Mouse (Mus musculus) forebrain, embryonic 15.5 days (tissue): Measurements from ENCODE around the gene Spef1. TPM values are rescaled to one million over a fixed set of nuclear protein-coding genes. Genes with fewer than 3 reads are reported as not detected.
A peak's percentile ranks its signal among the peaks of the same experiment; 100 is the strongest.

Experiments
- ATAC-seq: fragments of 200-750 bp; cut with Nextera tagmentation; replicated peaks from 2 replicates; pipeline ENCODE4 v1.8.0; 2017; ENCODE audit warnings: mild to moderate bottlenecking, moderate TSS enrichment, moderate library complexity
- H3K27ac ChIP-seq: fragments of 300-500 bp; sonication (generic); replicated peaks from 2 replicates; pipeline ENCODE4 v1.5.1; 2015; ENCODE audit warnings: mild to moderate bottlenecking, inconsistent platforms
- H3K27me3 ChIP-seq: fragments of 300-500 bp; sonication (generic); 2 replicates; pipeline ENCODE4 v1.6.1; 2015; ENCODE audit warnings: inconsistent platforms
- H3K36me3 ChIP-seq: fragments of 300-500 bp; sonication (generic); 2 replicates; pipeline ENCODE4 v1.6.1; 2015; ENCODE audit warnings: mild to moderate bottlenecking, inconsistent platforms
- H3K4me1 ChIP-seq: fragments of 300-500 bp; sonication (generic); 2 replicates; pipeline ENCODE4 v1.6.1; 2015; ENCODE audit warnings: inconsistent platforms
- H3K4me2 ChIP-seq: fragments of 300-500 bp; sonication (generic); replicated peaks from 2 replicates; pipeline ENCODE4 v1.6.1; 2015; ENCODE audit warnings: mild to moderate bottlenecking, inconsistent platforms
- H3K4me3 ChIP-seq: fragments of 300-500 bp; sonication (generic); 2 replicates; pipeline ENCODE4 v1.5.1; 2015; ENCODE audit warnings: mild to moderate bottlenecking, inconsistent platforms
- H3K9ac ChIP-seq: fragments of 300-500 bp; sonication (generic); replicated peaks from 2 replicates; pipeline ENCODE4 v1.6.1; 2015; ENCODE audit warnings: mild to moderate bottlenecking, inconsistent platforms
- H3K9me3 ChIP-seq: fragments of 300-500 bp; sonication (generic); 2 replicates; pipeline ENCODE4 v1.6.1; 2016; ENCODE audit warnings: inconsistent platforms
- WGBS: fragments of 180-500 bp; shearing (Covaris S2); methylation state at CpG from one replicate; pipeline ENCODE4 v1.1.7; 2015; ENCODE audit warnings: mixed read lengths; 5-methylcytosine and 5-hydroxymethylcytosine counted together
- polyA plus RNA-seq: library from polyadenylated mRNA; unstranded; fragments of >200 nt; fragmentation: Nextera tagmentation; extraction: Ambion mirVana; gene quantifications from 2 replicates; pipeline ENCODE4 v1.2.1, GENCODE M21; 2015

Spef1 gene
- polyA plus RNA-seq, 1 experiment from 2014 or later: 13.0 TPM

DNA sequence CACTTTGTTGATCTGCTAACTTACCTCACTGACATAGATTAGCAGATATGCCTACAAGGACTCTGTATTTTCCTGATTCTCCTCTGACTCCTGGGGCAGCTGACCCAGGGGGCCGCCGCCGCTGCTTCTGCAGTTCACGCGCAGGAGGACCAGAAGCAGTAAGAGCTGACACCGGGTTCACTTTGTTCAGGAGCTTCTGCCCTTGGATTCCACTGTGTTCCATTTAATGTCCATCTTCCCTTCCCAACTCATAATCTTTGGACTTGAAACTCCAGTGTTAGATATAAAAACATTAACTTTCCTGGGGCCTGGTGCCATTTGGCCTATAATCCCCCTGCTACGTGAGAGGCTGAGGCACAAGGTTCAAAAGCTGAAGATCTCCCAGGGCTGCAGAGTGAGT is 23.2 kb downstream of the Spef1 start:
- H3K27me3 ChIP-seq: no peaks in the 10 kb centered on the region
- H3K36me3 ChIP-seq: no peaks in the 10 kb centered on the region
- no peak for ATAC-seq
- 73% methylated on average over 7 of the region's 7 CpGs for WGBS
- H3K27ac ChIP-seq: no peak overlapping the region
- no peaks in the 10 kb centered on the region for H3K9me3 ChIP-seq
- no peak overlapping the region for H3K4me3 ChIP-seq
- no peak overlapping the region for H3K9ac ChIP-seq
- peaks cover 10% of the 10 kb centered on the region for H3K4me1 ChIP-seq
- H3K4me2 ChIP-seq: no peak overlapping the region

DNA sequence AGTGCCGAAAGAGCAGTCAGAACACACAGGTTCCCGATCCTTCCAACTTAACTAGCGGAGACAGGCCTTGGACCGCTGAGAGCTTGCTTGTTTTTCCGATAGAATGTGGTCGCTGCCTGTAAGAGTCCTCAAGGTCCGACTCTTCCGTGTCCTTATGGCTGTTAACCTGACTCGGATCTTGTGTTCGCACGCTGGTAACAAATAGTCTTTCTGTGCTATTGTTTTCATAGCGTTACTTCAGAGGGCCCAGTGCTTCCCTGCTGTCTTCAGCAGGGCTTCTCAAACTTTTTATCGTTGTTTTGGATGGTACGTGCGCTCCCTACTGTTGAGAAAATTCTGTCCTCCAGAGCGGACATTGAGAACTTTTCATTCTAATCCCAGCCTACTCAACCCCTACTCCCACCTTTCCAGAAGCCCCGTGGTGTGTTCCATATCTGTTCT is 26.4 kb downstream of the Spef1 start:
- H3K4me3 ChIP-seq: peak overlapping the region; percentile 70
- H3K27me3 ChIP-seq: no peaks in the 10 kb centered on the region
- peak overlapping the region; percentile 60 for H3K4me2 ChIP-seq
- WGBS: under 1% methylated on average over 17 of the region's 17 CpGs
- H3K9ac ChIP-seq: peak overlapping the region; percentile 60
- H3K27ac ChIP-seq: peak overlapping the region; percentile 94
- no peaks in the 10 kb centered on the region for H3K9me3 ChIP-seq
- no peak for ATAC-seq
- H3K4me1 ChIP-seq: peaks cover 30% of the 10 kb centered on the region
- H3K36me3 ChIP-seq: no peaks in the 10 kb centered on the region

DNA sequence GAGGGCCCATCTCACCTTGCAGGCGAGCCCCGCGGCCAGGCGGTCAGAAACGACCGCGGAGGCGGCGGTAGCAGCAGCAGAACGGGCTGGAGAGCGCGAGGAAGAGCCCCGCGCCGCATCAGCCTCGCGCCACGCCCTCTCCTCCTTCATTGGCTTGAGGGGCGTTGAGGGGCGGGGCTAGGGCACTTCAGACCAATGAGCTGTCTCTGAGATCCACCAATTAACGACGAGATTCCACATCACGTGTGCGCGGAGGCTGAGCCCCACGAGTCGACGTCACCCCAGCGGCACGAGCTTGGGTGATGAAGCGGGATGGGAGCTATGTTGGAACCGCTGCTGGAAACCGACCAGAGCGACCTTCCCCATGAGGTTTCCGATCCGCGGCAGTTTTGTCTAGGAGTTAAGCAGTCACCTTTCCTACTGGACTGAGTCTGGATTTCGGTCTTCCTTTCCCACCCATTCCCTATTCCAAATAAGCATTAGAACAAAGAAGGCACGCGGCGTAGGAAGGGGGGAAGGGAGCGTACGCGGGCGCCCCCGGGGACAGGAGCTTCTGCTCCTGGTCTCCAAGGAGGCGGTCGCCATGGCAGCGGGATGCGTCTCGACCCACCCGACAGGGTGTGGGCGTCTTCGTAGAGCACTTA is 27.0 kb downstream of the Spef1 start, which contains the start of gene 1700037H04Rik:
Gene 1700037H04Rik, minus strand, starts transcription at position 144 of the 644 bp plus-strand sequence.
- Histone ChIP-seq H3K27ac (peak within 1 kb of the TSS; percentile 94), H3K36me3 (no peaks in the 10 kb centered on the region), H3K9ac (peak within 1 kb of the TSS; percentile 78), H3K4me3 (peak within 1 kb of the TSS; percentile 70), H3K4me1 (peaks cover 30% of the 10 kb centered on the region), H3K27me3 (no peaks in the 10 kb centered on the region), H3K9me3 (no peaks in the 10 kb centered on the region), H3K4me2 (peak within 1 kb of the TSS; percentile 60)
- WGBS: under 1% methylated on average over 54 of the region's 54 CpGs
- ATAC-seq: peak; percentile 98

DNA sequence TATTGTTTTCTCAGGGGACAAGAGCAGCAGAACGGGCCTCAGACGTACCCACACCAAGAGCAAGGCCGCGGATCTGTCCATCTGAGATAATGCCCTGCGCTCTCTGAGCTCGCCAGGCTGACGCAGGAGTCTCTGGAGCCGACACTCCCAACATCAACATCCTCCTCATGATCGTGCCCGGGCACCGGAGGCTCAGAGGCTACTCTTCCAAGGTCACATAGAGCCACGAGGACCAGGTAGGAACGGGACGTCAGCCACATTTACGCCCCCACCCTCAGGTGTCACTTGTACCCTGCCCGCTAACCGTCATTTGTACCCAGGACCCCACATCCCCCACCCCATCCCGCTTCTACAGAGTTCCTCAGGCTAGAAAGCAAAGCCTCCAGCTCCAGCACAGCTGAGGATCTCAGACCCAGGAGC is 27.6 kb downstream of the Spef1 start:
- Histone ChIP-seq H3K9ac (peak overlapping the region; percentile 78), H3K4me3 (peak overlapping the region; percentile 70), H3K36me3 (no peaks in the 10 kb centered on the region), H3K27ac (peak overlapping the region; percentile 94), H3K27me3 (no peaks in the 10 kb centered on the region), H3K4me1 (peaks cover 30% of the 10 kb centered on the region), H3K4me2 (peak overlapping the region; percentile 60), H3K9me3 (no peaks in the 10 kb centered on the region)
- ATAC-seq: peak; percentile 80
- WGBS: under 1% methylated on average over 18 of the region's 18 CpGs

DNA sequence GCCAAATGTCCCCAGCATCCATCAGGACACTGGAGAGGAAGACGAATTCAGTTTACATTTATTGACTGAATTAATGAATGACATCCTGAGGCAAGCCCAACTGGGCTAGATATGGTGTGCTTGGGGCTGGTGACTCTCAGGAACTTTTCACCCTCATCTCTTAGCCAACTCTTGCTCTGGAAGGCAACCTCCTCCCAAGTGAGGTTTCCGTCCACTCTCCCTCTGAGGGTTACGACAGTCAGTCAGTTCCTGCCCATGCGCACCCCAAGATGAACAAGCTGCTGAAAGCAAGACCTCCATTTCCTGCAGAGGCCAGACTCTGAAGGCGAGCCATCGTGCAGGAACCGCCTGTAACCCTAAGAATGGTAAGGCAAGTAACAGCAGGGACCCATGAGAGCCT is 30.1 kb downstream of the Spef1 start:
- Histone ChIP-seq H3K9ac (no peak overlapping the region), H3K4me1 (peaks cover 30% of the 10 kb centered on the region), H3K4me2 (no peak overlapping the region), H3K27me3 (no peaks in the 10 kb centered on the region), H3K27ac (no peak overlapping the region), H3K4me3 (no peak overlapping the region), H3K36me3 (no peaks in the 10 kb centered on the region), H3K9me3 (no peaks in the 10 kb centered on the region)
- 93% methylated on average over 7 of the region's 7 CpGs for WGBS
- ATAC-seq: no peak

DNA sequence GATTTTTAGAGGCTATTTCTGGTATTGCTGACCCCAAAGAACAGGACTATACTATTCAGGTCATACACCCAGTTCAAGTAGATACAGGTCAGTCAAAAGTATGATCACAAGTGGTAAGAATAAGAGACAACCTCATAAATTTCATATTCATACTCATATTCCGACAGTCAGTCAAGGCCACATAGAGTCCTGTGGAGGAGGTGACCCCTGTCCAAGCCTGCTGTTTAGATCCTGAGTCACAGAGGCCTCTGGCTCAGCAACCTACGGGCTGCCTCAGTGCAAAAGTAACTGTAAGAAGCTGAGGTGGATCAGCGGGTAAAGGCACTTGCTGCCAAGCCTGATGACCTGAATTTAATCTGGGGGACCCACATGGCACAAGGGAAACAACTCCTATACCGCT is 33.0 kb downstream of the Spef1 start:
- peaks cover 21% of the 10 kb centered on the region for H3K36me3 ChIP-seq
- H3K9me3 ChIP-seq: no peaks in the 10 kb centered on the region
- H3K4me2 ChIP-seq: no peak overlapping the region
- H3K27me3 ChIP-seq: no peaks in the 10 kb centered on the region
- WGBS: 86% methylated on average over 4 of the region's 4 CpGs
- H3K4me1 ChIP-seq: peaks cover 21% of the 10 kb centered on the region
- no peak overlapping the region for H3K9ac ChIP-seq
- no peak overlapping the region for H3K4me3 ChIP-seq
- no peak overlapping the region for H3K27ac ChIP-seq
- no peak for ATAC-seq

DNA sequence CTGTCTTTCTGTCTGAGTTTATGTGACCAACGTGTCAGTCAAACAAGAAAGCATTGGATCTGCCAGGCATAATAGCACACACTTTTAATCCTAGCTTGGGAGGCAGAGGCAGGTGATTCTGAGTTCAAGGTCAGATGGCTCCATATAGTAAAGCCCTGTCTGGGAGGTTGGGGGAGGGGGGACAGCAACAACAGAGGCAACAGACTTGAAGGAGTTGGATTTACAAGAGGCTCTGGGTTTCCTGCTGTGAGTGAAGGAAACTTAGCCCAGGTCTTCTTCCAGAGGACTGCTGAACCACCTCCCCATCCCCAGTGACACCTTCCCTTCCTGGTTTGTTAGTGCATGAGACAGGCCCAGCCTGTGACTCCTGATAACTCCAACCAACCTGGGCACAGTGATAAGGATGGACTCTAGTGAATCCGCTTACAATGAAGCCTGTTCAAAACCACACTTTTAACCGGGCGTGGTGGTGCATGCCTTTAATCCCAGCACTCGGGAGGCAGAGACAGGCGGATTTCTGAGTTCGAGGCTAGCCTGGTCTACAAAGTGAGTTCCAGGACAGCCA is 34.8 kb downstream of the Spef1 start:
- peaks cover 37% of the 10 kb centered on the region for H3K36me3 ChIP-seq
- no peak overlapping the region for H3K27ac ChIP-seq
- H3K9me3 ChIP-seq: no peaks in the 10 kb centered on the region
- no peak overlapping the region for H3K4me2 ChIP-seq
- no peak overlapping the region for H3K4me3 ChIP-seq
- no peaks in the 10 kb centered on the region for H3K27me3 ChIP-seq
- 0 out of 2 replicates have a peak, but pooled peaks cover 3% of the 10 kb centered on the region for H3K4me1 ChIP-seq
- ATAC-seq: no peak
- H3K9ac ChIP-seq: no peak overlapping the region
- 92% methylated on average over 7 of the region's 7 CpGs for WGBS

DNA sequence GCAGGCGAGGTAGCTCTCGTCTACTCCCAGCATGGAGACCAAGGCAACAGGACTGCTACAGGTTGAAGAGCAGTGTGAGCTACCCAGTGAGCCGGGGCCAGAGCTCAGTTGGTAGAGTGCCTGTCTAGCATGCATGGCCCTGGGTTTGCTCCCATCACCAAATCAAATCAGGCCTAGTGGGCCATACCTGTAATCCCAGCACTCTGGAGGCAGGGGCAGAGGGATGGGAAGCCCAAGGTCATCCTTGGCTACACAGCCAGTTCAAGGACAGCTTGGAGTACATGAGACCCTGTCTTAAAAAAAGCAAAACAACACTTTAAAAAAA is 37.9 kb downstream of the Spef1 start:
- no peak overlapping the region for H3K9ac ChIP-seq
- no peak overlapping the region for H3K27ac ChIP-seq
- peaks cover 59% of the 10 kb centered on the region for H3K36me3 ChIP-seq
- no peak overlapping the region for H3K4me3 ChIP-seq
- 95% methylated on average over 3 of the region's 3 CpGs for WGBS
- ATAC-seq: no peak
- H3K4me2 ChIP-seq: no peak overlapping the region
- H3K9me3 ChIP-seq: no peaks in the 10 kb centered on the region
- no peaks in the 10 kb centered on the region for H3K27me3 ChIP-seq
- H3K4me1 ChIP-seq: no peaks in the 10 kb centered on the region

DNA sequence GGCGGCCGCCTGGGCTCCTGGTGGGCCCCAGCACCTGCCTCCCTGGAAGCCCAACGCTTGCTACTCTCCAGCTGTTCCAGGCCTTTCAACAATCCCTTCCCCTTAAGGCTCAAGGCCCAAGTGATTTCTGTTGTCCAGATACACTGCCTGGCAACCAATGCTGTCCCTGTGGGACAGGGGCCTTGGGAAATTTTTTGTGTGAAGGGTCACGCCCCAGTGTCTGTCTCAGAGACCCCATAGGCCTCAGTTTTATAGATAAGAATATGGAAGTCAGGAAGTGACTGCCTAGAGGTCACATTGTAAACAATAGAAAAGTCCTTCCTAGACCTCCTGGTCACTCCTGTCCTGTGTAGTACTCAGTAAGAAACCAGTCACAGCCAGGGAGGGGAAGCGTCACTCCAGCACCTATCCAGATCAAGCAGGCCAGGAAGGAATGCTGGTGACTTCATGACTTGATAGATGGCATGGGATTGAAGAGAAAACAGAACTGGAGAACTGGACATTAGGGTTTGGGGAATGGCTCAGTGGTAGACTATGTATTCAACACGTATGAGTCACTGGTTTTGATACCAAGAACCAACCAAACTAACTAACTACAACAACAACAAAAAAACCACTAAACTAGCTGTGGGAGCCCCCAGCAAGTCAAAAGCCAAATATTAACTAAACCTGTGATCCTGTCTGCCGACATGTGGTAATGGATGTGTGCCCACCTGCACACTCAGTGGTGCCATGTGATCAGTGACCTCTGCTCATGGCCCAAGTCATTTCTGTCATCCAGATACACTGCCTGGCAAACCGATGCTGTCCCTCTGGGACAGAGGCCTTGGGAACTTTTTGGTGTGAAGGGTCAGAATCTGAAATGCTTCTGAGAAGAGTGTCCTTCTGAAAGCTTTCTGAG is 38.5 kb downstream of the Spef1 start:
- no peaks in the 10 kb centered on the region for H3K27me3 ChIP-seq
- H3K27ac ChIP-seq: no peak overlapping the region
- no peak overlapping the region for H3K4me2 ChIP-seq
- no peak overlapping the region for H3K4me3 ChIP-seq
- no peaks in the 10 kb centered on the region for H3K4me1 ChIP-seq
- peaks cover 61% of the 10 kb centered on the region for H3K36me3 ChIP-seq
- H3K9ac ChIP-seq: no peak overlapping the region
- 91% methylated on average over 8 of the region's 8 CpGs for WGBS
- H3K9me3 ChIP-seq: no peaks in the 10 kb centered on the region
- ATAC-seq: no peak

DNA sequence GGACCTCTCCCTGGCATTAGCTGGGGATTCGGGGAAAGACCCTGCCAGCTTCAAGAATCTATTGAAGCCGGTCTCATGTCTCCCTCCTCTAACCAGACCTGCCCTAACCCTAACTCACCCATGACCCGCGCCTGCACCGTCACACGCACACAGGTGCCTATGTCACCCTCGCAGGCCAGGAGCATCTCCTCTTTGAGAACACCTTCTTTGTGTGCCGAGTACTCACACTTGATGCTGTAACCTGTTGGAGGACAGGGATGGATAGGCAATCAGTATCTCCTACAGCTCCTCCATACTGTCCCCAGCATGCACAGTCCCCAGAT is 40.1 kb downstream of the Spef1 start:
- H3K9ac ChIP-seq: no peak overlapping the region
- 93% methylated on average over 8 of the region's 8 CpGs for WGBS
- no peaks in the 10 kb centered on the region for H3K9me3 ChIP-seq
- H3K4me3 ChIP-seq: no peak overlapping the region
- no peak overlapping the region for H3K27ac ChIP-seq
- no peaks in the 10 kb centered on the region for H3K27me3 ChIP-seq
- H3K36me3 ChIP-seq: peaks cover 65% of the 10 kb centered on the region
- H3K4me2 ChIP-seq: no peak overlapping the region
- ATAC-seq: no peak
- no peaks in the 10 kb centered on the region for H3K4me1 ChIP-seq

DNA sequence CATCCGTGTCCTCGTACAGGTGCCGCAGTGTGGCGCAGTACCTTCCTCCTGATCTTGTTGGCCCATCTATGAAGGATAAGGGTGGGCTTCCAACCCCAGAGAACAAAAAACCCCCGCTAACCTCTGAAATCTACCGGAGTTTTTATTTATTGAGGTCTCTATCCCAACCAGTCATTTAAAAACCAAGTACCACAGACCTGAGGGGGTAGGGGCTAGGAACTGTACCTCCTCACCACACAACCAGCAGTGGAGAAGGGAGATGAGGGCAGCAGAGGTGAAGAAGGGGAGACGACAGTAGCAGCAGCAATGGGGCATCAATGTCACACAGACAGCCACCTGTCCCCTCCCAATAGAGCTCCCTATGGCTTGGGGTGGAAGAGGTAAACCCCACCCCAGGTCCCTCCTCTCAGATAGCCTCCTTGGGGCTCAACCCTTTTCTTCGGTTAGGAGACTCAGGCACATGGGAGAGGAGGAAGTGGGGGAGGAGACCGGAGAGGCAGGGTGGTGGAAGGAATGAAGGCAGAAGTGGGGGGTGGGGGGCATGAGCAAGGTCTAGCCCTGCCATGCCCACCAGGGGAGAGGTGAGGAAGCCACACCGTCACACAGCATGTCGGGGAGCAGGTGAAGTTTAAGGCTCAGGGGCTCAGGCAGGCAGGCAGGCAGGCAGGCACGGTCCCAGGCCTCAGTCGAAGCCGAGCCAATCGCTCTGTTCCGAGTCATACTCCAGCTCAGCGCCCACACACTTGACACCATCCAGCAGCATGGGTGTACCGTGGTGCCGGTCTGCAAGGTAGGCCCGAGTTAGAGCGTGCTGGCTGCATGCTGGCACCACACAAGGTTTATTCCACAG is 40.7 kb downstream of the Spef1 start:
- no peak overlapping the region for H3K27ac ChIP-seq
- H3K27me3 ChIP-seq: no peaks in the 10 kb centered on the region
- H3K4me1 ChIP-seq: no peaks in the 10 kb centered on the region
- H3K4me2 ChIP-seq: no peak overlapping the region
- H3K36me3 ChIP-seq: peaks cover 63% of the 10 kb centered on the region
- no peak overlapping the region for H3K9ac ChIP-seq
- H3K9me3 ChIP-seq: no peaks in the 10 kb centered on the region
- WGBS: 93% methylated on average over 21 of the region's 21 CpGs
- no peak for ATAC-seq
- H3K4me3 ChIP-seq: no peak overlapping the region

DNA sequence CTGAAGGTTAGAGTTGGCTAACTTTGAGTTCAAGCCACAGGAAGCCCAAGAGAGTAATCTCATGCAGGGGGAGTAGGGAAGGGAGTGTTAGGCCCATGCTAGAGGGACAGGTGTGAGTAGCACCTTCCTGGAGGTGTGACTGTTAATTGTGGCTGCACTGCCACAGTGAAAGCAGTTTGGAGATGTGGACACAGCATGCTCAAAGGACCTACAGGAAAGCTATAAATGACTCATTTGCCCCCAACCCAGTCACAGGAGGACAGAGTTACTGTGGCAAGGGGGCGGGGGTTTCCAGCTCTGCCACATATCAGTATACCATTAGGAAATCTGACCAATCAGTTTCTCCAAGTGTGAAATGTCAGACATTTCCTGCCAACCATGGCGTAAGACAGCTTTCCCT is 41.5 kb downstream of the Spef1 start:
- H3K36me3 ChIP-seq: peaks cover 55% of the 10 kb centered on the region
- 99% methylated on average over 2 of the region's 2 CpGs for WGBS
- no peak overlapping the region for H3K9ac ChIP-seq
- no peak overlapping the region for H3K4me2 ChIP-seq
- ATAC-seq: no peak
- no peak overlapping the region for H3K4me3 ChIP-seq
- no peaks in the 10 kb centered on the region for H3K9me3 ChIP-seq
- H3K27ac ChIP-seq: no peak overlapping the region
- H3K4me1 ChIP-seq: no peaks in the 10 kb centered on the region
- H3K27me3 ChIP-seq: no peaks in the 10 kb centered on the region
